Mouse (Mus musculus): ENCODE results near the gene Specc1. TPM values are rescaled to one million over a fixed set of nuclear protein-coding genes. Genes with fewer than 3 reads are reported as not detected.

Gene Specc1
- total and polyA plus RNA-seq, 3 experiments = 7.3 to 18.6 (median 15.5) TPM

DNA sequence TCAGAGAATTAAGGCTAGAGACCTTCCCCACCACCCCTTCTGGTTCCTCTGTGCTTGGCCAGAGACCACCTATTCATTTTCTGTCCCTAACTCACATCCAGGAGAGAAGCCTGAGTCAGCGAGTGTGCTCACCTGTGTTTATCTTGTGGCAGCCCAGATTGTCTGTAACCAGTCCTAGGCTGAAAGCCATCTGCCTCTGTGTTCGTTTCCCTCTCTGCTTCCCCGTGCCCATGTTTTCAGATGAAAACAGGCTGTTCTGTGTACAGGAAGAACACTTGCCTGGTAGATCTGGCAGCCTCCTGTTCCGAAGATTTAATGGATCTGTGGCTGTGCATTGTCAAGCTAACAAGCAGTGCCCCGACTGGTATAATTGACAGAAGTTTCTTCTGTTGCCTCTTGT lies 68.4 kb downstream of the Specc1 start:
- H3K36me3 ChIP-seq (replicated peaks in 1 of 2; ENCODE audit: control insufficient read depth in 1 of 2, insufficient read depth in 1 of 2, low read length in 1 of 2) = peaks cover 3 to 12% of the 10 kb centered on the region in 2 experiments
- no peak for TF ChIP-seq RCOR1 (conservative IDR thresholded peaks at IDR 0.05; ENCODE audit: low read depth, low read length)
- no peak for TF ChIP-seq MAX (IDR thresholded peaks at IDR 0.05; ENCODE audit: low read length)
- no peak for TF ChIP-seq JUN (IDR thresholded peaks at IDR 0.05; ENCODE audit: insufficient read depth, low read depth, low read length)
- TF ChIP-seq ZC3H11A (IDR thresholded peaks at IDR 0.05; ENCODE audit: low read depth, low read length) = no peak
- TF ChIP-seq MYC (IDR thresholded peaks at IDR 0.05; ENCODE audit: low read depth, low read length) = no peak
- TF ChIP-seq PAX5 (IDR thresholded peaks at IDR 0.05; ENCODE audit: low read length) = no peak
- TF ChIP-seq CHD1 (IDR thresholded peaks at IDR 0.05; ENCODE audit: low read depth, low read length) = no peak
- TF ChIP-seq HCFC1 (IDR thresholded peaks at IDR 0.05; ENCODE audit: low read depth, low read length) = no peak
- TF ChIP-seq NELFE (IDR thresholded peaks at IDR 0.05; ENCODE audit: low read depth, low read length) = no peak
- TF ChIP-seq E2F4 (IDR thresholded peaks at IDR 0.05; ENCODE audit: insufficient replicate concordance, low read depth, low read length) = no peak
- TF ChIP-seq EP300 (IDR thresholded peaks at IDR 0.05; ENCODE audit: low read length) = no peak
- TF ChIP-seq ZNF384 (IDR thresholded peaks at IDR 0.05; ENCODE audit: low read depth, low read length) = no peak
- no peak for TF ChIP-seq POLR2A (IDR thresholded peaks at IDR 0.05; ENCODE audit: low read depth, low read length)
- TF ChIP-seq NRF1 (IDR thresholded peaks at IDR 0.05; ENCODE audit: low read depth, low read length) = no peak
- no peak for TF ChIP-seq SMC3 (IDR thresholded peaks at IDR 0.05; ENCODE audit: low read depth, low read length)
- no peak for TF ChIP-seq MAZ (IDR thresholded peaks at IDR 0.05; ENCODE audit: low read depth, low read length)
- H3K4me3 ChIP-seq (replicated peaks in 1 of 3; ENCODE audit: low read depth in 2 of 3, low read length in 2 of 3, poor library complexity in 1 of 3) = no peak overlapping the region
- H3K9me3 ChIP-seq (replicated peaks; ENCODE audit: low read length) = no peaks in the 10 kb centered on the region
- DNase-seq (ENCODE audit: extremely low read depth) = no peak
- no peak overlapping the region for H3K4me2 ChIP-seq (ENCODE audit: insufficient read depth, low read depth, poor library complexity, severe bottlenecking)
- no peak overlapping the region for H3K27ac ChIP-seq (ENCODE audit: insufficient read depth, low read depth)
- H3K9ac ChIP-seq (ENCODE audit: insufficient read depth, low read depth) = no peak overlapping the region
- no peaks in the 10 kb centered on the region for H3K27me3 ChIP-seq (replicated peaks)
- in situ Hi-C loops (cut with MboI; ENCODE audit: low pct_ligation_motif_present, low pct_unique_long_range_greater_than_20kb, low sequenced_read_pairs) (no loop called here), dilution Hi-C loops (cut with MboI; ENCODE audit: extremely low pct_ligation_motif_present, extremely low pct_unique_long_range_greater_than_20kb, low sequenced_read_pairs) (no loop called here)
- H3K4me1 ChIP-seq (ENCODE audit: control insufficient read depth in 1 of 2, insufficient read depth in 2 of 2) = peaks cover 6 to 12% of the 10 kb centered on the region in 2 experiments
- no peaks in the 10 kb centered on the region; the same call in 1 of the 2 replicates for H3K79me2 ChIP-seq (replicated peaks; ENCODE audit: control insufficient read depth, extremely low read depth, insufficient read depth, poor library complexity, severe bottlenecking)

DNA sequence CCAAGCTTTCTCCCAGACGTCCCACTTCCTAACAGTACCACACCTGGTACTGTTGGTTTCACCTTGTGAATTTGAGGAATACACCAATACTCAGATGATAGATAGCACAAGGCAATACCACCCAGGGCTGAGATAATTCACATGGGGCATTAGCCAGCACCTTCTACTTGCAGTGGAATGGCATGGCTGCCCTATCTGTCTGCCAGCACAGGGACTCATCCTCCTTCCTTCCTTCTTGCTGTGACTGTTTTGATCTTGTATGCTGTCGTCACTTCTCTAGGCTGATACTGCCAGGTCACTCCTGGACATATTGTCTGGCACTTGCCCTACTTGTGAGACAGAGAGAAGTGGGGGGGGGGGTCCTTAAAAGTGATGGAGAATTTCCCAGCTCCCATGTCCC lies 69.2 kb downstream of the Specc1 start:
- peaks cover 6 to 11% of the 10 kb centered on the region in 2 experiments for H3K4me1 ChIP-seq (ENCODE audit: control insufficient read depth in 1 of 2, insufficient read depth in 2 of 2)
- no peak overlapping the region for H3K4me2 ChIP-seq (ENCODE audit: insufficient read depth, low read depth, poor library complexity, severe bottlenecking)
- dilution Hi-C loops (cut with MboI; ENCODE audit: extremely low pct_ligation_motif_present, extremely low pct_unique_long_range_greater_than_20kb, low sequenced_read_pairs) = no loop called here
- H3K36me3 ChIP-seq (replicated peaks in 1 of 2; ENCODE audit: control insufficient read depth in 1 of 2, insufficient read depth in 1 of 2, low read length in 1 of 2) = peaks cover 9 to 21% of the 10 kb centered on the region in 2 experiments
- no peak overlapping the region for H3K4me3 ChIP-seq (replicated peaks in 1 of 3; ENCODE audit: low read depth in 2 of 3, low read length in 2 of 3, poor library complexity in 1 of 3)
- H3K9ac ChIP-seq (ENCODE audit: insufficient read depth, low read depth) = no peak overlapping the region
- H3K79me2 ChIP-seq (replicated peaks; ENCODE audit: control insufficient read depth, extremely low read depth, insufficient read depth, poor library complexity, severe bottlenecking) = no peaks in the 10 kb centered on the region; the same call in 1 of the 2 replicates
- no peak for DNase-seq (ENCODE audit: extremely low read depth)
- H3K27me3 ChIP-seq (replicated peaks) = no peaks in the 10 kb centered on the region
- H3K27ac ChIP-seq (ENCODE audit: insufficient read depth, low read depth) = no peak overlapping the region
- TF ChIP-seq CTCF (conservative IDR thresholded peaks at IDR 0.05 in 1 of 2, IDR thresholded peaks at IDR 0.05 in 1 of 2; ENCODE audit: low read depth in 2 of 2, low read length in 2 of 2) (no peak), ZC3H11A (IDR thresholded peaks at IDR 0.05; ENCODE audit: low read depth, low read length) (no peak), GABPA (IDR thresholded peaks at IDR 0.05; ENCODE audit: insufficient replicate concordance, low read depth, low read length) (no peak), EP300 (IDR thresholded peaks at IDR 0.05; ENCODE audit: low read length) (no peak), ZNF384 (IDR thresholded peaks at IDR 0.05; ENCODE audit: low read depth, low read length) (no peak)
- in situ Hi-C loops (cut with MboI; ENCODE audit: low pct_ligation_motif_present, low pct_unique_long_range_greater_than_20kb, low sequenced_read_pairs) = no loop called here
- no peaks in the 10 kb centered on the region for H3K9me3 ChIP-seq (replicated peaks; ENCODE audit: low read length)

Data from CH12.LX (cell line).